Mouse (Mus musculus): ENCODE results near the gene Thra. TPM values are rescaled to one million over a fixed set of nuclear protein-coding genes. Genes with fewer than 3 reads are reported as not detected.

The Thra gene
- polyA plus RNA-seq, 2 experiments = 55.9 to 157 TPM

DNA sequence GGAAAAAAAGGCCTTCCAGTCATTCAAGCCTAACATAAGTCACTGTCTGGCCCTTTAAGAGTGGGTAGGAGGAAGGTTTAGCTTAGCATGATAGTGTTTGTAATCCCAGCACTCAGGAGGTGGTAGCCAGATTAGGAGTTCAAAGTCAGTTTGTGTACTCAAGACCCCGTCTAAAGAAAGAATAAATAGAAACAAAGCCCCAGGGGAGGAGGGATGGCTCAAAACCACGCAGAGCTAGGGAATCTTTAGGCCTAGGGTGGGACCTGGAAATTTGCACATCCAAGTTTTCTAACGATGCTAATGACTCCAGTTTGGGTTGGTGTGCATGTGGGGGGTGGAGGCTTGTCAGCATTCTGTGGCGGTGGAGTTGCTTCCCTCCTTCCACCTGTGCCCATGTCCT lies 51.6 kb downstream of the Thra start:
- ATAC-seq (ENCODE audit: low FRiP score, low read depth) = no peak
- H3K4me1 ChIP-seq (ENCODE audit: control insufficient read depth, insufficient read depth, low read length) = peaks cover 9% of the 10 kb centered on the region
- H3K9me3 ChIP-seq (ENCODE audit: control insufficient read depth, low read length) = no peaks in the 10 kb centered on the region
- no peak overlapping the region for H3K27ac ChIP-seq (replicated peaks; ENCODE audit: low read depth, low read length)
- H3K4me3 ChIP-seq (replicated peaks; ENCODE audit: low read length) = no peak overlapping the region
- H3K27me3 ChIP-seq (ENCODE audit: control insufficient read depth, insufficient read depth, low read length) = no peaks in the 10 kb centered on the region
- no peak overlapping the region for H3K4me2 ChIP-seq (replicated peaks; ENCODE audit: low read depth, low read length, severe bottlenecking)
- no peak for TF ChIP-seq POLR2A (IDR thresholded peaks at IDR 0.05; ENCODE audit: borderline replicate concordance, extremely low read depth, insufficient read depth, insufficient read length)
- DNase-seq (ENCODE audit: low spot score) = no peak
- no peaks in the 10 kb centered on the region for H3K36me3 ChIP-seq (ENCODE audit: control insufficient read depth, insufficient read depth, low read length)
- no peak overlapping the region for H3K9ac ChIP-seq (ENCODE audit: low read depth, low read length, severe bottlenecking)
- WGBS = 28% methylated on average over 4 of the region's 4 CpGs

DNA sequence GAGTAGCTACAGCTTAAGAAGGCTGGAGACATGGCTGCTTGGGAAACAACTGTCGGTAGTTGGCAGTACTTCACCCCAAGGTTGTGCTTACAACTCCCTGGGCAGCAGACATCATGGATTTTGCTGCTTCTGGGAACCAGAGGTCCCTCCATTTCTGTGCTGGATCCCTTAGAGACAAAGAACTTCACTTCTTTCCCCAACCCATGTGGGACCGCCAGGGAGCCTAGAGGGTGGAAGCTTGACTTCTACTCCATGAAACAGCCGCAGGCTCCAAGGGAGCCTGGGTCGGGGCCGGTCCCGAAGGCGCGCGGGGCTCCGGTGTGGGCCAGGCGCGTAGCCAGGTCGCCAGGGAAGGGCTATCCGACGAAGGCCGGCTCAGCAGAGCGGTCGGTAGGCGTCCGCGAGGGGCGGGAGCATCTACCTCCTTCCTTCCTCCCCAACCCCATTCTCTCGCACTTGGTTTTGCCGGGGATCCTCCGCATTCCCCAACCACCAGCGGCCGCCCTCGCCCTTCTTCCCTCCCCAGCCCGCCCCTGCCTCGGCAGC lies 54.1 kb downstream of the Thra start:
- Histone ChIP-seq H3K4me2 (replicated peaks; ENCODE audit: low read depth, low read length, severe bottlenecking) (peak overlapping the region; percentile 84), H3K4me3 (replicated peaks; ENCODE audit: low read length) (peak overlapping the region; percentile 100), H3K27ac (replicated peaks; ENCODE audit: low read depth, low read length) (peak overlapping the region; percentile 100), H3K9me3 (ENCODE audit: control insufficient read depth, low read length) (no peaks in the 10 kb centered on the region), H3K36me3 (ENCODE audit: control insufficient read depth, insufficient read depth, low read length) (peaks cover 19% of the 10 kb centered on the region), H3K4me1 (ENCODE audit: control insufficient read depth, insufficient read depth, low read length) (peaks cover 14% of the 10 kb centered on the region), H3K27me3 (ENCODE audit: control insufficient read depth, insufficient read depth, low read length) (no peaks in the 10 kb centered on the region), H3K9ac (ENCODE audit: low read depth, low read length, severe bottlenecking) (peak overlapping the region; percentile 95)
- no peak for TF ChIP-seq POLR2A (IDR thresholded peaks at IDR 0.05; ENCODE audit: borderline replicate concordance, extremely low read depth, insufficient read depth, insufficient read length)
- DNase-seq (ENCODE audit: low spot score) (peak; percentile 75), ATAC-seq (ENCODE audit: low FRiP score, low read depth) (peak; percentile 35)
- WGBS = under 1% methylated on average over 21 of the region's 30 CpGs

DNA sequence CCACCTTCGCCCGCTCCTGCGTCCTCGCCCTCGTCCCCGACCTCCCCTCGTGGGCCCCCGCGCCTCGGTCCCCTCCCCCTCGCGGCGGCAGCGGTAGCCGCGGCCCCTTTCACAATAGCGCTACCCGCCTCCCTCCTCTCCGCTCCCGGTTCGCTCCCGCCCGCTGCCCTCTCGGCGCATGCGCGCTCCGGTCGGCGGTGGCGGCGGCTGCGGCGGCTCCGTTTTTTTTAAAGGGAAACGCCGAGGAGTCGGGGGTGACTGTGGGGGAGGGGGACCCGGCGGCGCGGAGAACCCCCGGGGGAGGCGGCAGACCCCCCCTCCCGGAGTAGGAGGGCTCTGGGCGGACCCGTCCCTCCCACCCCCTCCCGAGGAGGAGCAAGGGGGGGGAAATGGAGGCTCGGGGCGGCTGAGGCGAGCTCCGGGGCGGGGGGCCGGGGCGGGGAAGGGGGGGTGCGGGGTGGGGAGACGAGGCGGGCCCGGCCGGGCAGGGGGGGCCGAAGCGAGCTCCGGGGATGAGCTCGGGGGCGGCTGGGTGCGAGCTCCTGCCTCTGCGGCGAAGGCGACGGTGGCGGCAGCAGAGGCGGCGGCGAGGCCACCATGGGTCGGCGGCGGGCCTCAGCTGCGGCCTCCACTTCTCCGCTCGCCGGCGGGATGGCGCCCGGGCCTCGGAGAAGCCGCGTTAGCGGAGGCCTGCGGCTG lies 54.7 kb downstream of the Thra start, which contains the start of gene Msl1:
Gene Msl1, plus strand, starts transcription at position 502 of the 699 bp plus-strand sequence.
- Histone ChIP-seq H3K36me3 (ENCODE audit: control insufficient read depth, insufficient read depth, low read length) (peaks cover 25% of the 10 kb centered on the region), H3K4me3 (replicated peaks; ENCODE audit: low read length) (peak within 1 kb of the TSS; percentile 100), H3K4me2 (replicated peaks; ENCODE audit: low read depth, low read length, severe bottlenecking) (peak within 1 kb of the TSS; percentile 84), H3K9ac (ENCODE audit: low read depth, low read length, severe bottlenecking) (peak within 1 kb of the TSS; percentile 95), H3K27ac (replicated peaks; ENCODE audit: low read depth, low read length) (peak within 1 kb of the TSS; percentile 100), H3K9me3 (ENCODE audit: control insufficient read depth, low read length) (no peaks in the 10 kb centered on the region), H3K4me1 (ENCODE audit: control insufficient read depth, insufficient read depth, low read length) (peaks cover 10% of the 10 kb centered on the region), H3K27me3 (ENCODE audit: control insufficient read depth, insufficient read depth, low read length) (no peaks in the 10 kb centered on the region)
- 0% methylated on average over 33 of the region's 89 CpGs for WGBS
- DNase-seq (ENCODE audit: low spot score) = peak; percentile 82
- peak; percentile 72 for ATAC-seq (ENCODE audit: low FRiP score, low read depth)
- TF ChIP-seq POLR2A (IDR thresholded peaks at IDR 0.05; ENCODE audit: borderline replicate concordance, extremely low read depth, insufficient read depth, insufficient read length) = 0 out of 2 replicates have a peak, but pooled peaks have one; percentile 37

DNA sequence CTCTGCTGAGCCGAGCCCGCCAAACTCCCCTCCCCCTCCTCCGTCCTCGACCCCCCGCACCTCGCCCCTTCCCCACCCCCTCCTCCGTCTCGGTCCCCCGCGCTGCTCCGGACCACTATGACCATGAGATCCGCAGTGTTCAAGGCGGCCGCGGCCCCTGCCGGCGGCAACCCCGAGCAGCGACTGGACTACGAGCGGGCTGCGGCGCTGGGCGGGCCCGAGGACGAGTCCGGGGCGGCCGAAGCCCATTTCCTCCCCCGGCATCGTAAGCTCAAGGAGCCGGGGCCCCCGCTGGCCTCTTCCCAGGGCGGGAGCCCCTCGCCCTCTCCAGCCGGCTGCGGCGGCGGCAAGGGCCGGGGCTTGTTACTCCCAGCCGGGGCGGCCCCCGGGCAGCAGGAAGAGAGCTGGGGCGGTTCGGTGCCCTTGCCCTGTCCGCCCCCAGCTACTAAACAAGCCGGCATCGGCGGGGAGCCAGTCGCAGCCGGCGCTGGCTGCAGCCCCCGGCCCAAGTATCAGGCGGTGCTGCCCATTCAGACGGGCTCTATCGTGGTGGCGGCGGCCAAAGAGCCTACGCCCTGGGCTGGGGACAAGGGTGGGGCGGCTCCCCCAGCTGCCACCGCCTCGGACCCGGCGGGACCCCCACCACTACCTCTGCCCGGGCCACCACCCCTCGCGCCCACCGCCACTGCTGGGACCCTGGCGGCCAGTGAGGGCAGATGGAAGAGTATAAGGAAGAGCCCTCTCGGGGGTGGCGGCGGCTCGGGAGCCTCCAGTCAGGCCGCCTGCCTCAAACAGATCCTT lies 55.5 kb downstream of the Thra start:
- H3K4me2 ChIP-seq (replicated peaks; ENCODE audit: low read depth, low read length, severe bottlenecking) = peak overlapping the region; percentile 84
- H3K9me3 ChIP-seq (ENCODE audit: control insufficient read depth, low read length) = no peaks in the 10 kb centered on the region
- peak overlapping the region; percentile 100 for H3K27ac ChIP-seq (replicated peaks; ENCODE audit: low read depth, low read length)
- no peaks in the 10 kb centered on the region for H3K27me3 ChIP-seq (ENCODE audit: control insufficient read depth, insufficient read depth, low read length)
- ATAC-seq (ENCODE audit: low FRiP score, low read depth) = peak; percentile 23
- peaks cover 33% of the 10 kb centered on the region for H3K36me3 ChIP-seq (ENCODE audit: control insufficient read depth, insufficient read depth, low read length)
- peak overlapping the region; percentile 100 for H3K4me3 ChIP-seq (replicated peaks; ENCODE audit: low read length)
- H3K4me1 ChIP-seq (ENCODE audit: control insufficient read depth, insufficient read depth, low read length) = peaks cover 10% of the 10 kb centered on the region
- no peak for DNase-seq (ENCODE audit: low spot score)
- H3K9ac ChIP-seq (ENCODE audit: low read depth, low read length, severe bottlenecking) = peak overlapping the region; percentile 95
- 0% methylated on average over 60 of the region's 74 CpGs for WGBS
- no peak for TF ChIP-seq POLR2A (IDR thresholded peaks at IDR 0.05; ENCODE audit: borderline replicate concordance, extremely low read depth, insufficient read depth, insufficient read length)

All from limb, embryonic 14.5 days (tissue).